Mouse (Mus musculus): Measurements from ENCODE around the gene Abca14. TPM values are rescaled to one million over a fixed set of nuclear protein-coding genes. Genes with fewer than 3 reads are reported as not detected.
"Not testable (repeated sequence)": the region's sequence is repeated elsewhere in the genome, so short reads cannot be mapped to it uniquely, and the experiment has no call there.

Abca14 gene
- polyA plus RNA-seq, 1 experiment: not detected

DNA sequence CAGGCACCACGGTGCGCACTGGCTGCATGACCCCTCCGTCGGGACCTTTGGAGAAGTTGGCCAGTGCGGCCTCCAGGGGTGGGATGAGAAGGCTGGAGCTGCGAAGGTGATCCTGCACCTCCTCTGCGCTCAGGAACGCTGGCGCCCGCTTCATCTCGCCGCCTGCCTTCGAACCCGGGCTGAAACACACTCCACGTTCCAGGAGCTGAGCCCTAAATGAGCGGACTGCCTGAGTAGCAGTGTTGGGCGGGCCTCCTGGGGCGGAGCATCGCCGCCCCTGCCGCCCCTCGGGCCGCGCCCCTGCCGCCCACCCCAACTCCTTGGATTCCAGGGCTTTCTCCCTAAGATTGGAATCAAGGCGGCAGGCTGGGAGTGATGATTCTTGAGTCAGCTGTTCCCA is 2.0 kb upstream of the Abca14 start, which contains the start of gene Crym:
Gene Crym (minus strand): TSS at position 341 of the 400 bp plus-strand sequence.
- DNase-seq (ENCODE audit: low read depth): no peak

DNA sequence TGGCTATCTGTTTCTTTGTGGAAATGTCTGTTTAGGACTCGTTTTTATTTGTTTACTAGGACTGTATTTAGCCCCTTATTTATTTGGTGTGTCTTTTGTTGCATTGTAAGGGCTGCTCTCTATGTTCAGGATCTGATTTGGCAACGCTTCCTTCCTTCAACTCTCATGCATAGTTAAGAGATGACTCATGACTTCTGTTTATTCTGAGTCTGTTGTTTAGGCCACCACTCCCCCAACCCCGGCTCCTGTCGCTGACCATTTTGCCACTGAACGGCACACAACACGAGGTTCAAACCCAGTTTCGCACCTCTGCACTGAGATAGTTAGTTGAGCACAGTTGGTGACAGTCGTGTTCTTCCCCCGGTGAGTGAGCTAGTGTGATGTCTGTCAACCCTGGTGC is 2.2 kb downstream of the Abca14 start:
- DNase-seq (ENCODE audit: low read depth): no peak

DNA sequence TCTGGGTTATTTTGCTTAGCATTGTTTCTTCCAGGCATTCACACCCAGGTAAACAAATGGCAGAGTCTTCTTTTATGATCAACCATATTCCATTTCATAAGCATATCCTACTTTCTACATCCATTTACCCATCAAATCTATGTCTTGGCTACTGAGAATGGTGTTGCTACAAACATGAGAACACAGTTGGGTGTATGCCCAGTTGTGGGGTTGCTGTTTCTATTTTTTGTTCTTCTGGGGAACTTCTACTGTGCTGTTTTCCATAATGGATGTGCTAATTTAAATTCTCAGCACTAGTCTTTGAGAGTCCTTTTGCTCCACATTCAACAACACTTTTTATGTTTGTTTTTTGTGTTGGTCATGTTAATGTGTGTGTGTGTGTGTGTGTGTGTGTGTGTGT is 24.8 kb downstream of the Abca14 start:
- DNase-seq (ENCODE audit: low read depth): no peak

DNA sequence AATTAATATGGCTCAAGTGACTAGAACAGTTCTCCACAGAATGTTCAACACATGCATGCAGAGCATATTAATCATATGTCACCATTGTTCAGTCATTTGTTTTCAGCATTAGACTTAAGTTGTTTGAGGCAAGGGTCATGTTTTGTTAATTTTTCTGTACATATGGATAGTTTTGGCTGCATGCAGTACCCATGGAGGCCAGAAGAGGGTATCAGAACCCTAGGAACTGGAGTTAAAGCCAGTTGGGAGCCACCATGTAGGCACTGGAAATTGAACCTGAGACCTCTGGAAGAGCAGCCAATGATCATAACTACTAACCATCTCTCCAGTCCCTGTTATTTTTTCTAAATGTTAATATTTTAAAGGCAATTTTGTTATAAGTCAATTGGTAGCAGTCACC is 37.3 kb downstream of the Abca14 start:
- DNase-seq (ENCODE audit: low read depth): no peak

DNA sequence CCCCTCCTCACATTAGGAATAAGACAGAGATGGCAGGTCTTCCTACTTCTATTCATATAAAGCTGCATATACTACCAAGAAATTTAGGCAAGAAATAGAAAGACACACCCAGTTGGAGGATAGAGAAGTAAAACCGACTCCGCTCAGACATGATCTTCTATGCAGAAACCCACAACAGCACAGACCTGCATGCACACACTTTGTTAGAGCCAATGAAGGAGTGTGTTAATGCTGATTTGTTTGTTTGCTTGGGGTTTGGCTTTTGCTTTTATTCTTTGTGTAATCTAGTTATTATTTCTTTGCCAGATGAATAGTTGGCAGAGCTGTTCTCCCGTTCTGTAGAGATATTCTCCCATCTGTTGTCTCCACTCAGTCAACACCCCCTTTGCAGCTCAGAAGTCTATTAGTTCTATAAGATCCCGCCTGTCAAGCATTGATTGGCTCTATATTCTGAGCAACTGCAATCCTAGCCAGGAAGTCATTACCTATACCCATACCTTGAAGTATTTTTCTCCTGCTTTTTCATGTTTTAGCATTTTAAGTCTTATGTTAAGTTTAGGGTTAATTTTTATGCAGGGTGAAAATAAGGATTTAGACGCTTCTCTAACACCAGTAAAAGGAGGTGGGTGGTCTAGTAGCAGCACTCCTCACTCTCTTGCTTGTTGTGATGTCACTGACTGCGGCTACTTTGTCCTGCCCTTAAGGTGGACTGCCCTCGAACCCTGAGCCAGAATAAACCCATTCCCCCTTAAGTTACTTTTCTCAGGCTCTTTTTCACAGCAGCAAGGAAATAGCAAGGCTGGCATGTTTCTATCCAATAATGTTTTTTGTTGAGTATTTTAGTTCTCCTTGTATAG is 67.6 kb downstream of the Abca14 start:
- no peak for DNase-seq (ENCODE audit: low read depth)

DNA sequence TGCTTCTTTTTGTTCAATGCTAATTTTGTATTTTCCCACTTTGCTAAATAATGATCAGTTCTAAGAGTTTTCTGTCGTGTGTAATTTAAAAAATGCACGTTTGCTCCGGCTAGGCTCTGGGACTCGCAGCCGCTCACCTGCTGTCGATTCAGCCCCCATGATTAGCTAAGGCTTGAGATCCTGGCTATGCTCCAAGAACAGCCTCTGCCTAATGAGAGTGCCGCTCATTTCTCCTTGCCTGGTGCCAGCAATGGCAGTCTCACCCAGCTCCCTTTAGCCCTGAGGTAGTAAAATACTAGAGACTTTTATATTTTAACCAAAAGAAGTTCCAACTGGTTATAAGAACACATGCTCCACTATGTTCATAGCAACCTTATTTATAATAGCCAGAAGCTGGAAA is 68.3 kb downstream of the Abca14 start:
- no peak for DNase-seq (ENCODE audit: low read depth)

DNA sequence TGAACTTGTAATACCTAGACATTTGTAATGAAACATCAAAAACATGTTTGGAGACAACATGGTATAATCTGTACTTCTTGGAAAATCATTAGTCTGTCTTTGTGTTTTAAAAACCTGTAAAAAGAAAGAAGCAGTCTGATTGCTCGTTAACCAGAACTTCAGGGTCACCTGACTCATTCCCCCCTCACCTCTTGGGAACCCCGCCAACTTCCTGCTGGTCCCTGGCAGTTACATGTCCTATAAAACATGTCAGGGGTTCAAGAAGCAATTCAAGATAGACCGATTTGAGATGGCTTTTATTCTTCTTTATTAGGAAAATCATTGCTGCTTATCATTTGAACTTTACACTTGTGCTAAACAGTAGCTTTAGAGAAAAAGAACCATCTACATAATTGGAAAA is 81.5 kb downstream of the Abca14 start:
- DNase-seq (ENCODE audit: low read depth): no peak

DNA sequence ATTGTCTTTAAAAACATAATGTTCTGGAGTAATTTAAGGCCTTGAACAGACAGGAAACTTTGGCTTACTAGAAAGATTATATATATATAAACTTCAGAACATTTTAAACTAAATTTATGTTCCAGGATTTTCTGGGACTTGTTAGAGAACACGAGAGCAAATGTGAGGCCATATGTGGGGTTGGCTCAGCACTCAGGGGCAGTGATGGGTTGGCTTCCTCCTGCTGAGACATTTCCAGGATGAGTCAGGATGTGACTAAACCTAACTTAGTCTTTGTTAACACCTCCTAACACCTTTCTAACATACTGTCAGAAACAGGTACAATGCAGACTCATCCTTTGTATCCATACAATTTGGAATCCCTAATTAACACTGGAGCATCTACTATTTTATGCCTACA is 112.3 kb downstream of the Abca14 start:
- DNase-seq (ENCODE audit: low read depth): no peak

DNA sequence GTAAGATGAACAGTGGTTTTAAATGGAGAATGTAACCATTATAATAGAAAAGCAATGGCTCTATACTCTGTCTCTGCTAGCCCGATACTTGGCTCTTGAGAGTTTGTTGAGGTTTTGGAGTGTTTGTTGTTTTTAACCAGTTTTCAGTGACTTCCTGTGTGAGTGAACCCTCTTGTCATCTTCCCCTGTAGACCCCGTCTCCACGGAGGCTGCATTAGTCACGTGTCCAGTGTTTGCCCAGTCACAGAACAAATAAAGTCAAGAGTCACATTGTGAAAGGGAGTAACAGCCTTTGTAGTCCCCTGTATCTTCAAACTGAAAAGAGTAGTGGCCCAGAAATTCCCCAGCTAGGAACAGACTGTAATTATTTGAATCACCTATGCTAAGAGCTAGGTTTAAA is 119.2 kb downstream of the Abca14 start:
- DNase-seq (ENCODE audit: low read depth): no peak

DNA sequence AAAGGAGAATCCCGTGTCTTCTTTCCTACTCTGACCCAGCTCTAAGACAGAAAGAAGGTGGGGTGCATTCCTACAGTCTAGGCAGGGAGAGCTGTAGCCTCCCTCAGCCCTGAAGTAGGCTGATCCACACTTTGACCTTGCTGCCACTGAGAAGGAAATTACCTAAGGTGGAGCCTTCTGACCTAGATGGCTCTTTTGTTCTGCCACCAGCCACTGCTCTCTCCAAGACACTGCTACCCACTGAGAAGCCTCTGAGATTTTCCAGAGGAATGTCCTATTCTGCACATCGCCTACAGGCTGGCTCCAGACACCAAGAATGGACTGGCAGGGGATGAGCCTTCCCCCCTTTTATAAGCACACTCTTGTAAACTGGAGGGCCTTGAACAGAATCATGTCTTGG is 122.2 kb downstream of the Abca14 start:
- DNase-seq (ENCODE audit: low read depth): not testable (repeated sequence)

DNA sequence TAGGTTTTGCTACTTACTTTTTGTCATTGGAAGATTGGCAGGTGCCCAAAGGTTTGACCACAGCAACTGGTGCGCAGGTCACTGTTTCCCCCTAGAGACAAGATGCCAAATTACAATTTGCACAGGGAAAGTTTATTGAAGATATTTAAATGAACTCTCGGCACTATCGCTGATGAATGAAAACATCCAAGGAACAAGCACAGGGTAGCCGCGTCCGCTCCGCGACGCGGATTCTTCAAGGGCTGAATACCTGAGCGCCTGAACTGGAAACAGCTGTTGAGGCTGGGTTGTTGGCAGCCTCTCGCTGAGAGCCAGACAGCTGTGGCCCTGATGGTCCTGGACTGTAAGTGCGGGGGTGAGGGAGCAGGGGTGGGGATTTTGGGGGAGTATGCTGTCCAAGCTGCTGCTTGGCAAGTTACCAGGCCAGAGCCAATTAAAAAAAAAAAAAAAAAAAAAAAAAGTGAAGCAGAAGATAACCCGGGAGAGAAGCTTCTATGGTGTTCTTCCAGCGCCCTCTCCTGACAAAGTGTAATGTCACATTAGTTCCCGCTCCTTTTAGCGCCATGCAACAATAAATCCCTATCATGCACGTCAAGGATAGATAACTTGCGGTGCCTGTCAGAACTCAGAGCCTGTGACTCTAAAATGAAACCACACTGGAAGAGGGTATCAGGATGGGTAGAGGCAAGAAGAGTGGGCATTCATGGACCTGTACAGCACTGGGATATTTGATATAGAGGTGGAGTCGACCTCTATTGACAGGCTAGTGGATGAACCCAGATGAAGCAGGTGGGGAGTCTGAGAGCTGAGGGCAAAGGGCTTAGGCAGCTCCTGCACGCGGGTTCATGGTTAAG is 123.7 kb downstream of the Abca14 start:
- DNase-seq (ENCODE audit: low read depth): no peak

DNA sequence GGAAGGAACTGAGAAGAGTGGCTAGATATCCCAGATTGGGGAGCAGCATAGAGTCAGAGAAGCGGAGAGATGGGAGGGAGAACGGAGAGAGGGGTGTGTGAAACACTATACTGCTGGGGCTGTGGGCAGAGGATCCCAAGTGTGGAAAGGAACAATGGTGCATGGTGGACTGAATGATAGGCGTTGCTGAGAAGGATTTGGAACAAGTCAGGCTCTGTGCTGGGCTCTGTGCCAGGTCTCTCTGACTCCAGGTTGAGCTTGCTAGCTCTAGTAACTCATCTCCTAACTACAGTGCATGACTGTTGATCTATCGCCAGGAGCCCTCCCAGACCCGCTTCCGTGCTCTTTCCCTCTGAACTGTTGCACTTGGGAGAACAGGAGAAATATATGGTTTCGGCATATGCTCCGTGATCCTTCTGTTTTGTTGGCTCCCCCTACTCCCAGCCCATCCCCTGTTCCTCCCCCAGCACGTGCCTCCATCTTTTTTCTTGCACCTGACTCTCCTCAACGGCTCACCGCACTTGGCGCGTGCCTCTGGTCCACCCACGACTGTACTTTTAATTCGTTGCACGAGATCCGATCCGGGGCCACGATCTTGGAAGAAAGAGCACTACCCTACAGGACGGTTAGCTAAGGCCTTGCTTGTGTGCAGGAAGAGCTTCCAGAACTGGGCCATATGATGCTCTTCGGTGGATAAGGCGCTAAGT is 124.5 kb downstream of the Abca14 start, which contains the start of gene Abca15:
Gene Abca15 (plus strand): TSS at position 584 of the 707 bp plus-strand sequence.
- no peak for DNase-seq (ENCODE audit: low read depth)

DNA sequence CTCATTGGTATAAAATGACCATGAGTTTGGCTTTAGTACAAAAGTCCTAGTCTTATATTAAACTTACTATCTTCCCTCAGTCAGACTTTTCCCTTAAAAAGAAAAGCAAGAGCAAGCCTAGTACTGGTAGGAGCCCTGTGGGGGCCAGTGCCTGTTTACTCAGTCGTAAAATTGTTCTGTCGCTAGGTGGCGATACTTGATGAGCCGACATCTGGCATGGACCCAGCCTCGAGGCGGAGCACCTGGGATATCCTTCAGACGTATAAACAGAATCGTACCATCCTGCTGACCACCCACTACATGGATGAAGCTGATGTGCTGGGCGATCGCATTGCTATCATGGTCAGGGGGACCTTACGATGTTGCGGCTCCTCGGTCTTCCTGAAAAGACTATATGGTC is 157.4 kb downstream of the Abca14 start:
- no peak for DNase-seq (ENCODE audit: low read depth)

Other genes with a start within 250 kb of the Abca14 start
- gene Dnah3, start 108.7 kb upstream of the Abca14 start, polyA plus RNA-seq (2012; rRNA removed): 0.85 and 1.0 TPM in 2 replicates
- gene Tmem159, start 101.6 kb upstream of the Abca14 start, polyA plus RNA-seq (2012; rRNA removed): 62.7 and 64.9 TPM in 2 replicates
- not detected in 2 replicates for gene Zp2, start 58.7 kb upstream of the Abca14 start, polyA plus RNA-seq (2012; rRNA removed)
- gene Anks4b, start 30.1 kb upstream of the Abca14 start, polyA plus RNA-seq (2012; rRNA removed): 0.50 and 0.89 TPM in 2 replicates
- gene Crym, start 1.9 kb upstream of the Abca14 start, polyA plus RNA-seq (2012; rRNA removed): 1.4 and 1.6 TPM in 2 replicates
- 0.04 TPM in 1 of 2 replicates, not detected in the other for gene Abca15, start 124.7 kb downstream of the Abca14 start, polyA plus RNA-seq (2012; rRNA removed)
- gene Abca16, start 205.7 kb downstream of the Abca14 start, polyA plus RNA-seq (2012; rRNA removed): 0.06 and 0.07 TPM in 2 replicates